Mouse (Mus musculus) adrenal gland, postnatal 36 days (tissue): Measurements from ENCODE around the gene Capn8. TPM values are rescaled to one million over a fixed set of nuclear protein-coding genes. Genes with fewer than 3 reads are reported as not detected.

Experiments used
- DNase-seq, 2 experiments: peaks; one replicate each; pipeline ENCODE4 v3.0.0; 2021; ENCODE audit warnings: mixed read lengths in 1 of 2
- total RNA-seq, 2 experiments: library from RNA; stranded (reverse); gene quantifications; 2 replicates each; pipeline ENCODE4 v1.2.3; 2021

Capn8 gene
- total RNA-seq, 2 experiments from 2014 or later, result 0.13 TPM; not detected in 1

DNA sequence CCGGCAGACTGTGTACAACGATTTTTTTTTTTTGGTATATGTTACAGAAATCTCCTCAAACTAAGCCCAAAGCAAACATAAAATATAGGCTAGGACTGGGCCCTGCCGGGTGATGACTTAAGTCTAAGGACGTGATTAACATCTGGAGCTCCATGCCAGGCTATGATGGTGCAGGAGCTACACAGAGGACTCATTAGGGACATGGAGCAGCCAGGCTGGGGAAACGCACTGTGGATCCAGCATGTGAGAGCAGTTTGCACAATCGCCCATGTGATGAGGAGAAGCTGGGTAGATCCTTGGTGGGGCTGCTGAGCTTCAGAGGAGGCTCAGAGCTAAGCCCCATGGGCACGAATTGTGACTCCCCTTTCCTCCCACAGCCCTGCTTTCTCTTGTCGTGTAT lies 14.0 kb upstream of the Capn8 start:
- no peak for DNase-seq

DNA sequence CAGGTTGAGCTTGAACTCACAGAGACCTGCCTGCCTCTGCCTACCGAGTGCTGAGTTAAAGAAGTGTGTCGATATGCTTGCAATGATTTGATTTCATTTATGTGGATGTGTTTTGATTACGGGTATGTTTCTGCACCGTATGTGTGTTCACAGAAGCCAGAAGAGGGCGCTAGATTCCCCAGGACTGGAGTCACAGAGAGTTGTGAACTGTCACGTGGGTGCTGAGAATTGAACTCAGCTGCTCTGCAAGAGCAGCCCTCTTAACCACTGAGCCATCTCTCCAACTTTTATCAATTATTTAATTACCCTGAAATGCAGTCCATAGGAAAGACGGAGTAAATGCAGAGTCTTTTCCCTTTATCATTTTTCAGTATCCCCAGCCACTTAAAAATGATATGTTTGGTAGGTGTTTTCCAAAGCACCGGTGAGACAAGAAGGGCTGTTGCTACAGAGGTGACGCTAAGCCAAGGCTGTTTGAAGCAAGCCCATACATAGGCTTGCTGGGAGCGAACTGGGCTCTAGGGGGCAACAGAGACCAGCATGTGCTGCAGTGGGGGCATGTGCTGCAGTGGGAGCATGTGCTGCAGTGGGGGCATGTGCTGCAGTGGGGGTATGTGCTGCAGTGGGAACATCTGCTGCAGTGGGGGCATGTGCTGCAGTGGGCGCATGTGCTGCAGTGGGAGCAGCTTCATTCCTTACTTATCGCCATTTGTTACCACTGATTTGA lies 11.0 kb upstream of the Capn8 start:
- peak; percentile 65 to 77 for DNase-seq

DNA sequence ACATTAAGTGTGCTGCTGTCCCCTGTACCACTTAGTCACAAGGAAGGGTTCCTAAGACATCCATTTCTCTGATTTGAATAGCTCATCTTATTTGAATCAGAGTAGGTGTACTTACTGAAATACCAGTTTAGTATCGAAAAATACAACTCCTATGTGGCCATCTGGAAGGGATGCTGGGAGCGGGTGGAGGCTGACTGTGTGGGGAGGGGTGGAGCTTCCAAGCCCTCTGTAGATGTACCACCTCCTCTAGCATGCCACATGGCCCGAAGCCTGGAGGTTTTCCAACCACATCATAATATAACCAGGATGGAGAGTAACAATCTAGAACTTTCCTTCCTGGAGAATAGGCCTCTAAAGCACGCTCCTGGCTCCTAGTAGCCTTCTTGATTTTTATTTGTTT lies 6.5 kb upstream of the Capn8 start:
- DNase-seq, result no peak

DNA sequence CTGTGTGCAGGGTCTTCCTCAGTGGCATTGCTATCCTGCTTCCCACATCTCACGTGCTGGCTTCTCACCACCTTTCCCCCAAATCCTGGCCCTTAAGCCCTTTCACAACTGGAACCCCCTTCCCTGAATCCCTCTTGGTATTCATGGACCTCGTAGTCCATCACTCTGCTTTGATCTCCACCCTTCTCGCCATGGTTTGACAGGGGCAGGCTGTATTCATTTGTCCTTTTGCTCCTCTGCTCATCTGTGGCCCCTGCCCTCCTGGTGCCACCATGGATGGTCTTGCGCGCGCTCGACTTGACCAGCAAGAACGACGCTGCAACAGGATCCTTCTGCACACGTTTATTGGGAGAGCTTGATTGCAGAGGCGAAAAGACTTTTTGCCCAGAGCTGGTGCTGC lies 5.3 kb upstream of the Capn8 start:
- no peak for DNase-seq

DNA sequence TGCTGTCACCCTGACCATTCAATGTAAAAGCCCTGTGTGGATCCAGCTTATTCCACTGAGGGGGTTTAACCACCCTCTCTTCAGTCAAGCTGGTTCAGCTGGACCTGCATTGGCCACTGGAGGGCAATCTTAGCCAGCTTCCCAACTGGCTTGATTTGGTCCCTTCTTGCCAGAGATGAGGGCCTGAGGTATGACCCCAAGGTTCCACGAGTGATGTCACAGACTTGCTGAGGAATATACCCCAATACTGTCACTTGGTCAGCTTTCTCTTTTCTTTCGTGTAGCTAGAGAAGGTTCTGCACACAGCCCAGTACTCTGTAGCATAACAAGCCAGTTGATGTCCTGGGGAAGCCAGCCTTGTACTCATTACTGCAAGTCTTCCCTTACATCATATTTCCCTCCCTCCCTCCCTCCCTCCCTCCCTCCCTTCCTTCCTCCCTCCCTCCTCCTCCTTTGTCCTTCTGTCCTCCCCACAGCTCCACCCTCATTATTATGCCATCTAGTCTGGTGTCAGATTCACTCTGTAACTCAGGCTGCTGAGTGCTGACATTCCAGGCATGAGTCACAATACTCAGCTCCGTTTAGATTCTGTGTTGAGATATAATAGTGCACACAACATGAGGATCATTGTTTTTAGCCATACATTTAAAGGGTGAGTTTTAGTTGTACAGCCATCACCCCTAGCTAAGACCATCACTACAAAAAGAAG lies 4.3 kb upstream of the Capn8 start:
- DNase-seq, result peak; percentile 62 to 69

DNA sequence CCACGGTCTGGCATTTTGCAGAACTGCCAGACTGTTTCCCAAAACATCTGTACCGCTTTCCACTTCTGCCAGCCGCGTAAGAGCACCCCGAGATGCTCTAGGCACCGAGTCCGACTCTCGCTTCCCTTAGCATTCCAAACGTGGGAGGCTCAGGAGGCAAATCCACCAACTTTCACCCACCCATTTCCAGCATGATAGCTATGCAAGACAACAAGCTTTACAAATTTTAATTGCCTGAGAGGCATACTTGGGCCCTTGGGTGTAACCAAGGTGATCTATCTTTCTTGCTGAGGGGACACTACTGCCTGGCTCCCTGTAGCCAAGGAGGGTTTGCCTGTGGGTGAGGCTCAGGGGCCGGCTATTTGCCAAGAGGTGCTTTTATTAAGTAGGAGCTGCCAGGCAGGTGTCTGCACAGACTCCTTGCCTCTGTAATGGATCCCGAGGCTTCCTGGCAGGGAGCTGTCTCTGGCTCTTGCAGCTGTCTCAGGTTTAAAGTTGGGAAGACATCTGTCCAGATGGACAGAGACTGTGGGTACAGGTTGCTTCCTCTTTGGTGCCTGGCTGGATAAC lies 2.8 kb upstream of the Capn8 start:
- DNase-seq, result no peak

DNA sequence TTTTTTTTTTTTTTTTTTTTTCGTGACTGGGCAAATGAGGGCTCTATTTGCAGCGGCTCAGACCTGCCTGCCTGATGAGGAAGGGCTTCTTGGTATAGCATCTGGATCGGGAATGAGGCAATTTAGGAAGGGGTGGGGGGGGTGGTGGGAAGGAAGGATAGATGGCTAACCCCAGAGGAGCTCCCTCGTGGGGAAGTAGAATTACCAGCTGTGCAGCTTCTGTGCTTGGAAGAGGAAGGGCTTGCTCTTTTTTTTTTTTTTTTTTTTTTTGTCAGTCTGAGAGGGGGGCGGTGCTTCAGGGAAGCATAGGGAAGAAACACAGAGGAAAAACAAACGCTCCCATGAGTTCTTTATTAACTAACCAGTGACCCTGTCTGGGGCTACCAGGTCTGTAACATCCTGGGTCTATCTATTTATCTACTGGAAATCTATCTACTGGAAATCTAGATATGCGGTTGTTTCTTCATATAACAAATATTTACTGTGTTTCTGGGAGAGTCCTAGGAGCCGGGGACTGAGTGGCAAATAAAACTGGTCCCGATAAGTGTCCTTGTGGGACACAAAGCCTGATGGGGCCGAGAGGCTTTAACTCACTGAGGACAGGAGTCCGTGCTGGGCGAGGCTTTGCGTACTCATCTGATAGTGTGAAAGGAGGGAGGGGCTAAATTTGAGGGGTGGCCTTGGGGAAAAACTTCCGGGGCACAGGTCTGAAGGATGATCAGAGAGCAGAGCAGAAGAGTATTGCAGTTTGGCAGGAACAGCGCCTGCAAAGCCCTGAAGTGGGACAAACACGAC lies 2.0 kb upstream of the Capn8 start:
- peak in 1 of 2 experiments; percentile 9 for DNase-seq

DNA sequence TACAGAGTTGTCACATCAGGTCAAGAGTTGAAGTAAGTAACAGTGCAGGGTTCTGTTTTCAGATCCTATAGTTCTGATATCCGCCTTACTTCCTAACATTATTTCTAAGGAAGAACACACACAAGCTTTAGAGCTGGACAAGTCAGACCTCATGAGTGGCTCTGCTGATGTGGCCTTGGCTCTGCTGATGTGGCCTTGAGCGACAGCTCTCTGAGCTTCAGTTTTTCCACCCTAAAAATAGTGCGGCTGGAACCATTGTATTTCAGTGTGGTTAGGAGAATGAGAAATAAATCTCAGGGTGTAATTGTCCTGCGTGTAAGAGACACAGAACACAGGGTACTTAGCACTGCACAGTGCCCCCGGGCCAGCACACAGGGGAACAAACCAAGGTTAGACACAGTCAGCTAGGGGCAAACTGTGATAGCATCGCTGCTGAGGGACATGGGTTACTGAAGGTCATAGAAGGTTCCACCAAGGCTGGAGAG lies 586 bp downstream of the Capn8 start:
- peak; percentile 60 to 62 for DNase-seq

DNA sequence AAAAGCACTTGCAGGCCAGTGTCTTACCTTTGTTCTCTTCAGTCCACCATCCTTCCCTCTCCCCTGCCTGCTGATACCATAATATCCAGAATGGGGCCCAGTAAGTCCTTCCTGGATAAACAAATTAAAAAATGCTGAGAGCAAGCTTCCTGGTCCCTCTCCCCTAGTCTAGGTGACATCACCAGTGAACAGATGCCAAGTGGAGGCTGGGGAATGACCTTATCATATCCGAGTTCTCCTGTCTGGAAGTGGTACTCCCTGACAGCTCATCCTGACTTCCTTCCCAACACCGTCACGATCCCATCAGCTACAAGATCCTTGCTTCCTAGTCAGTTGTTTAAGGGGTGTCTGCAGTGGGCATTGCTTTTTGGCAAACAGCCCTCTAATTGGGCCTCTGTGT lies 6.3 kb downstream of the Capn8 start:
- DNase-seq, result peak; percentile 44 to 56

DNA sequence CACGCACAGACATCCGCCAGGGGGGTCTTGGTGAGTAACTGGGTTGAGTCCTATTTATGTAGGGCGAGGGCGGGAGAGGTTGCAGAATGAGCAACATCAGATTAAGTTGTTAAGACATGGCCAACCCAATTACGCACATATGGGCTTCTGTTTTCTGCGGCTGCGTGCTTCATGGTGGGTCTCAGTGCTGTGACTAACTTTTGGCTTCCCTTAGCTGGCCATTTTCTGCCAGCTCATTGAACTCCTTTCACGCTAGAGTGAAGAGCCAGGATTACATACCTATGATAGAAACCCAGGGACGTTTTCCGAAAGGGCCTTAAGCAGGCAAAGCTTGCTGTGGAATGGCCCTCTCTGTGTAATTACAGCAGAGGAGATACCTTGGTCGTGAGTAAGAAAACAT lies 7.2 kb downstream of the Capn8 start:
- DNase-seq, result no peak

DNA sequence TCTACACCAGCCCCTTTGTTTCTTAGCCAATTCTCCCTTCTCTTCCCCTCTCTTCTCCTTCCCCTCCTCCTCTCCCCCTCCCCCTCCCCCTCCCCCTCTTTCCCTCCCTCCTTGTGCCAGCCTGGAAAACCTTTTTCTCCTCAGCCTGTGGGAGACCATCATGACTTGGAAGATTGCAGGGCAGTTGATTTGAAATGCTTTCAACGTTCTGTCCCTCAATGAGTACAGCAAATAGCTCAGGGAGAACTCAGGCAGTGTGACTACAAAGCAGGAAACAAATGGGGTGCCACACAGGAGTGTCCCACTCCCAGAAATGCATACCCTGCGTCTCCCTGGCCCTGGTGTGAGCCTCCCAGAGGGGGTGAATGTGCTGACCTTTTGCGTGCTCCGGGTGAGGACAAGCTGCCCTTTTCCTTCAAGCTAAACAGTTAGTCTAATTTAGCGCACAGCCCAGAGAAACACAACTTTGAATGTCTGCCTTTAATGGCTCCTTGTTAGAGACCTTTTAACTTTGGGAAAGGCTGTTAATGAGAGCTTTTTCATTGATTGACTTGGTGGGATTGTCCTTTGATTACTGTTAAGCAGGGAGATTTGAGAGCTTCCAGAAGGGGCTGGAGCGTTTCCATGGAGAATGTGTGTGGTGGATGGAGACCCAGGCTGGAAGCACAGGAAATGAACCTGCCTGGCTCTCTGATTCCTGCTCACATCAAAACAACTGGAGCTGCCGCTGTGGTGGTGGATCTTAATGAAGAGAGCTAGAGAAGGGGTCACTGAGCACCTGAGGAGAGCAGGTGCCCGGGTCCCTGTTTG lies 9.3 kb downstream of the Capn8 start:
- no peak for DNase-seq

DNA sequence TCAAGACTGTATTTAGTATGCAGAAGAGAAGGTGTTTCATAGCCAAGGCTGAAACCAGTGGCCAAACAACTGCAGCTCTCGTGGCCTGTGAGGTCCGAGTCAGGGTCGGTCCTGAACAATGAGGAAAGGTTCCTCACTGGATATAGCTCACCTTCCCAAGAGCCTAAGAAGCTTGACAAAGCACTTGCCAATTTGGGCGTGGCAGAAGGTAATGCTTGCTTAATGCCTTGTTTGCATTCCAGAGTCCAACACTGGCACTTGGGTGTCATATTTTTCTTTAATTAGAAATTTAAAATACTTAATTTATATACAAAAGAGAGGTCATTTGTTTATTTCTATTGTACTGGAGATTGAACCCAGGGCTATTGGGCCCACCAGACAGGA lies 9.9 kb downstream of the Capn8 start:
- no peak for DNase-seq

DNA sequence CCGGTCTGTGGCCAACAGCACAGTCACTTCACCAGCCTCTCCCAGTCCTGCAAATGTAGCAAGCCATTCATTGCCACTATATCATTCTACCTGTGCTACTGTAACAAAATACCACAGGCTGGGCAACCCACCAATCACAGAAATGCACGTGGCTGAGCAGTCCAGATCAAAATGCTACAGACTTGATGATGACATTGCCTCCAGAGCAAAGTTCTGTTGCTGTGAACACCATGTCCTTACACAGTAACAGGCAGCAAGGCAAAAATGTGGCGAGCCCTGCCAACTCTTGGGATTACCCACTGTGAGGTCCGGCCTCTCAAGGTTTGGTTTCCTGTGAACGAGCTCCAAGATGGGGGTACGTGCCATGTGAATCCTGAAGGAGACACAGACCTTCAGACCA lies 19.4 kb downstream of the Capn8 start:
- DNase-seq, result no peak

DNA sequence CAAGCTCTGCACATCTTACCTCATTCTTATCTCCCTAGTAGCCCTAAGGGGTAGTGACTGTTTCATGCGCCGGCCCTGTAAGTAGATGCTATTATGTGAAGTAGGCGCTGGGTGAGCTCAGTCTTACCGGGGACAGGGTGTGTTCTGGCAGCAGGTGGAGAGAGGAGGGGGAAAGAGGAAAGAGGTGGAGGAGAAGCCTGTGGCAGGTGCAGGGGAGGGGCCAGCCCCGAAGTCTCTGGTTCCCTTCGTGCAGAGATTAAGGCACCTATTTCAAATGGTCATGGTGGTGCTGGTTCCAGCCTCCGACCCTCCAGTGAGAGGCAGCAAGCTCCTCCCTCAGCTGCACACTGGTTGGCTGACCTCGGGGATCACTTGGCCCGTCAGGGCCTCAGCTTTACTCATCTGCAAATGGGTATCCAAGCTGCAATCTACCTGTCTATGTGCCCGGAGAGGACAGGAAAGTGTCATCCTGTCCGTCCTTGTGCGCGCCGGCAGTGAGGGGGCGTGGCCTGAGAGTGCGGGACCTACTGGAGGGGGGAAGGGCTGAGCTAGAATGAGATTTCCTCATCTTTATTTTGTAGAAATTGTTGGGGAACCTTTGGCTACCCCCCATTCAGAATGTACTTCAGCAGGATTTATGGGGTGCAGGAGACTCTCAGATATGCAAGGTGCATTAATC lies 20.5 kb downstream of the Capn8 start:
- DNase-seq, result peak; percentile 14 to 18

DNA sequence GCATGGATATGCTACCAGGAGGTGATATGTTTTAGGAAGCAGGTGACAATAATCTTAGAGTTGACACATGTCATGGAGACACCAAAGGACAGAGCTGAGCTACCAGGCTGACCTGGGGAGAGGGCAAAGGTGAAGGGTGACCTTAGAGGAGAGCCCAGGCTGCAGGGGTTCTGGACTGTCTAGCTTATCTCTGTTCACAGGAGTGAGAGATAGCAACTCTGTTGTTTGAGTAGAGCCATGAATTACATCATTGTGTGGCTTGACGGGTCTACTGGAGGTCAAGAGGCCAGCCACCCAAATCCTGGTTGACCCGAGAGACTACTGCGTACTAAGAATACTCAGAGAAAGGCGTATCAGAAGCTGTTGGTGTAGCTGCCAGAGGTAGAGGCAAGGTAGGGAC lies 22.9 kb downstream of the Capn8 start:
- no peak for DNase-seq

DNA sequence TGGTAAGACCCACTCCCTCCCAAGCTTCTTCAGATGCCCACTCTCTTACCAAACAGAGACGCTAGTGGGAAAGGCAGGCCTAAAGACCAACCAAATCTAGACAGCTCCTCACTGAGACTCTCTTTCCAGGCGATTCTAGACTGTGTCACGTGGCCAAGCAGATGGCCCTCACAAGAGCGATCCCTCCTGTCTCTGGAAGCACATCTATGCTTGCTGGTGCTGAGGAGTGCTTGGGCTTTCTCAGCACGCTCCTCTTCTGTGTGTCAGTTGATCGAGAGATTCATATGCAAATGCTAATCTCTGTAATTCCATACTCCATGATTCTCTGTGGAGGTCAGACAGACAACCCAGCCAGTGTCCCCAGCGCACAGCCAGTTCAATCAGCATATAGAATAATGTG lies 26.7 kb downstream of the Capn8 start:
- no peak for DNase-seq

DNA sequence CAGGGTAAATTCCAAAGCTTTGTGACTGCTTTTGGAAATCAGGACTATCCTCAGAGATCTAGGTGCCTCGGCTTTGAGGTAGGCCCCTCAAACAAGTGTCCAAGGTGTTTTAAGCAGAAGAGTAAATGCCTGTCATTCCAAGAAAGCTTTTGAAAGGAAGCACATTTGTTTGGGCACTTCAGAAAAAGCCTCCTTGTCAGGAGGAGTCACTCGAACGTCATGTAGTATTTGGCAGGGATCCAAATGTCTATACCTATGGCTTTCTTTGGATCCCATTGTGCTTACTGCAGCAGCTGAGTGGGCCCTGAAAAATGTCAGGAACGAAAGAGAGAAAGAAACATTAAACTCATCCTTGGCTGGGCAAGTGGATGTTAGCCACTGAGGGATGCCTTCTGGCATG lies 27.6 kb downstream of the Capn8 start:
- no peak for DNase-seq

DNA sequence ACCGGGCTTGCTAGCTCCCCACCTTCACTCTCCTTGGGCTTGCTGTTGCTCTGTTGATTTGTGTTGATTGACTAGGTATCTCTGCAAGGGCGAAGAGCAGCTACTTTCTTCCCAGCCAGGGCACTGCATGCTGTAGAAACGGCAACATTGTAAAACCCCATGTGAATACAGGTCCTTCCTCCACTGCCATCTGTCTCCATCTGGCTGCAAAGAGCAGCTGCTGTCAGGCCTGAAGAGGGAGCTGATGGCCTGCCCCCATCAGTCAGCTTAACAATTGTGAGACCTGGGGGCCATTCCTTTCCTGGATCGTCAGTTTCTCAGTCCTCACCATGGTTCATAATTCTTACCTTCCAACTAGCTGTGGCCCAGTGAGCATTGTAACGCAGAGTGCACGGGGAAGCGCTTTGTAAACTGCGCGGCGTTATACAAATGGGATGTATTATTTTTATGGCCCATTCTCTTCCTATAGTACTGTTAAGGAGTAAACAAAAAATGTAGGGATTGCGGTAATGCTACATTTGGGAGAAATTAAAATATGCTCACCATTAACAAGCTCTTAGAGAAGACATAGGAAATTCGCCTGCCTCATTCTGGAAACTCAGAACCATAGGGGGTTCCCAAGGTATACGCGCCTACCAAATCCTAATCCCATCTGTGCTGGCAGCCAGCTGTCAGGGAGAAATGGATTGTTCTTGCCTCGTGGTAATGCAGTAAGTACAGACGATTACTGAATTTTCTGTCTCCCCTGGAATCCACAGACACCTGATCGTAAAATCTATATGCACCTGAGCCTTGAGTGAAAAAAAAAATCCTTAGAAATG lies 40.7 kb downstream of the Capn8 start:
- DNase-seq, result no peak

DNA sequence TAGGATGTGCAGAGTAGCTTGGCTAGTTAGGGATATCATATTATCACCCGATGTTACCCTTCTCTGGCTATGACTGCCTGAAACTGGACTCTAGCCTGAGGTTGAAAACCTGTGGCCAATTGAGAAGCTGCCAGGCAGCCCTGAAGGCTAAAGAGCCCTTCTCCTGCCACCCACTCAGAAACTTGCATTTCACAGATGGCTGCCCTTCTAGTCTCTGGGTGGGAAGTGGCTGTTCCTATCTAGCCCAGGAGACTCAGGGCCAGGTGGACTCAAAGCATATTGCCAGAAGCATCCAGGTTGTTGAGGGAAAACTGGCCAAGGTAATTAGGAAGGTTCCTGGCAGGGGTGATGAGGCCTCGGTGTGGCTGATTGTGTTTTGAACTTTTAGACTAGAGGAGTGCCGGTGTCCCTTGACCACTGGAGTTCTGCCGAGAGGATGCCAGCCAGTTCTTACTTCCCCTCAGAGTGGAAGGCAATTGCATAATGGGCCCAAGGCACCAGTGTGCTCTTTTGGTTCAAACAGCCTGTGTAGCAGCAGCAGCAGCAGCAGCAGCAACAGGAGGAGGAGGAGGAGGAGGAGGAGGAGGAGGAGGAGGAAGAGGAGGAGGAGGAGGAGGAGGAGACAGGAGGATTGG lies 45.0 kb downstream of the Capn8 start:
- DNase-seq, result peak in 1 of 2 experiments; percentile 7

DNA sequence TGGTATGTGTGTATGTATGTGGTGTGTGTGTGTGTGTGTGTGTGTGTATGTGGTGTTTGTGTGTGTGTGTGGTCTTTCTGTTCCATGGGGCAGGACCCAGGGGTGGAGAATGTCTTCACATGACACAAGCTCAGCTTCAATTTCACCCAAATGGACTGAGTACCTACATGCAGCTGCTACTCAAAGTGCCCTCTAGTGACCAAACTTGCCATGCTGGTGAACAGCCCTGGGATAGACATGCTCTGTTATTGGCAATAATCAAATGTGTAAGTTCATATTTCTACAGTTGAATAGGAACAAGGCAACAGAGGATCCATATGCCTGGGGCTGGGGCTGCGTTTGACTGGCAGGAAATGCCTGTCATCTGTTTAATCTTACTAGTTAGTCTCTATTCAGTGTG lies 50.7 kb downstream of the Capn8 start:
- DNase-seq, result peak in 1 of 2 experiments; percentile 27
